Mouse (Mus musculus) megakaryocyte progenitor cell, adult 5-6 weeks (primary cell): ENCODE measurements around the gene Shisa4. TPM values are rescaled to one million over a fixed set of nuclear protein-coding genes. Genes with fewer than 3 reads are reported as not detected.
"Not testable (repeated sequence)": the region's sequence is repeated elsewhere in the genome, so short reads cannot be mapped to it uniquely, and the experiment has no call there.

Experiments
- ATAC-seq: replicated peaks from 2 replicates; pipeline ENCODE4 v1.8.0; 2016; ENCODE audit warnings: mild to moderate bottlenecking, moderate TSS enrichment, inconsistent platforms; ENCODE audit not compliant: poor library complexity
- total RNA-seq, 2 experiments: library from RNA; stranded (forward) in 1 of 2; stranded (reverse) in 1 of 2; fragments of 157-497, 149-512 nt in 1 of 2; fragments of 200-1000 nt in 1 of 2; gene quantifications; 2 replicates each; pipeline versions ENCODE4 v1.2.3 to v1.2.4; 2015 to 2017

Shisa4 gene
- total RNA-seq (2015), result not detected in 2 replicates
- total RNA-seq (2017), result not detected in 2 replicates

- peak; percentile 20; the same call in 1 of the 2 replicates for ATAC-seq
Observed at GRCm38 (mm10) chr1:135374868-135375581, at the start of gene Shisa4. TSS of gene Shisa4 (minus strand) at chr1:135375237.

- ATAC-seq, result no peak
Observed at GRCm38 (mm10) chr1:135422772-135423171, 47.7 kb upstream of the Shisa4 start.

- ATAC-seq, result no peak
Observed at GRCm38 (mm10) chr1:135413996-135414395, 39.0 kb upstream of the Shisa4 start.

GRCm38 (mm10) chr1:135412130-135412529 is 37.1 kb upstream of the Shisa4 start:
- ATAC-seq, result no peak

- ATAC-seq, result peak; percentile 79
Observed at GRCm38 (mm10) chr1:135410967-135411366, 35.9 kb upstream of the Shisa4 start.

- ATAC-seq, result no peak
Observed at GRCm38 (mm10) chr1:135408973-135409372, 33.9 kb upstream of the Shisa4 start.

GRCm38 (mm10) chr1:135405356-135405755 is 30.3 kb upstream of the Shisa4 start:
- ATAC-seq, result no peak

GRCm38 (mm10) chr1:135401452-135402110 is 26.5 kb upstream of the Shisa4 start:
- ATAC-seq, result no peak

- ATAC-seq, result peak; percentile 76
Observed at GRCm38 (mm10) chr1:135399466-135399865, 24.4 kb upstream of the Shisa4 start.

GRCm38 (mm10) chr1:135385161-135385560 is 10.1 kb upstream of the Shisa4 start:
- no peak for ATAC-seq

- no peak for ATAC-seq
Observed at GRCm38 (mm10) chr1:135384171-135384570, 9.1 kb upstream of the Shisa4 start.

GRCm38 (mm10) chr1:135381560-135381959 is 6.5 kb upstream of the Shisa4 start:
- not testable (repeated sequence) for ATAC-seq

- no peak for ATAC-seq
Observed at GRCm38 (mm10) chr1:135380071-135380991, 5.3 kb upstream of the Shisa4 start.

GRCm38 (mm10) chr1:135379048-135379447 is 4.0 kb upstream of the Shisa4 start:
- ATAC-seq, result no peak

GRCm38 (mm10) chr1:135378576-135378975 is 3.5 kb upstream of the Shisa4 start:
- no peak for ATAC-seq

- no peak for ATAC-seq
Observed at GRCm38 (mm10) chr1:135374175-135374867, 716 bp downstream of the Shisa4 start.

GRCm38 (mm10) chr1:135373171-135373677 is 1.8 kb downstream of the Shisa4 start:
- ATAC-seq, result no peak

- ATAC-seq, result no peak
Observed at GRCm38 (mm10) chr1:135369415-135369814, 5.6 kb downstream of the Shisa4 start.

GRCm38 (mm10) chr1:135368982-135369381 is 6.1 kb downstream of the Shisa4 start:
- peak; percentile 19; the same call in 1 of the 2 replicates for ATAC-seq

GRCm38 (mm10) chr1:135368245-135368644 is 6.8 kb downstream of the Shisa4 start:
- peak; percentile 87 for ATAC-seq
